Mouse (Mus musculus): Measurements from ENCODE around the gene Ganc.

Ganc gene

DNA sequence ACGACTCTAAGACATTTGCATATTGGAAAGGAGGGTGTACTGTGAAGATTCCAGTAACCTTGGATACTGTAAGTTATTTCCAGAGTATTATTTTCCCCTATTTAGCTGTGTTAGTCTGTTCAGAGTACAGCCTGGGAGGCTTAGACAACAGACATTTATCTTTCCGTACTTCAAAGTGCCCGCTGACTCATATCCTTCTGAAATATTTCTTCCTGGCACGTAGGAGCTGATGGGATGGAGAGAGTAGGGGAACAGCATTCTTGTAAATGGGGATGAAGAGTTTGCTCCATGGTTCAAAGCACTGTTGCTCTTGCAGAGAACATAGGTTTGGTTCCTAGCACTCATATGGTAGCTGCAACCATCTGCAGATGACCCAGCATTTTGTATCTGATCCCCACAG, 48.9 kb downstream of the Ganc start:
- no peak for DNase-seq

DNA sequence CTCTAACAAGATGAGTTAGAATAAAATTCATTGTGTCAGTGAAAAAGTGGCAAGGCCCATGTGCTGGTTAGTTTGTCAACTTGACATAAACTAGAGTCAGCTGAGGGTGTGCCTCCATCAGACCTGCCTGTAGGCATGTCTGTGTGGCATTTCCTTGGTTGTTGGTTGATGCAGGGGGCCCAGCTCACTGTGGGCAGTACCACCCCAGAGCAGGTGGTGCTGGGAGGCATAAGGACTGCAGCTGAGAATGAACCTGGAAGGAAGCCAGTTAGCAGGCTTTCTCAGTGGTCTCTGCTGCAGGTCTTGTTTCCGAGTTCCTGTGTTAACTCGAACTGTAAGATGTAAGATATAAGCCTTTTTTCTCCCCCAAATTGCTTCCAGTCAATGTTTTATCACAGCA, 51.3 kb downstream of the Ganc start:
- DNase-seq: no peak

GRCm38 (mm10) chr2:120455719-120456118, 52.0 kb downstream of the Ganc start, which contains the start of gene Capn3:
Gene Capn3, plus strand, starts transcription at chr2:120456019.
- no peak for DNase-seq

- no peak for DNase-seq
These were observed 56.5 kb downstream of the Ganc start for GRCm38 (mm10) chr2:120460216-120460615.

GRCm38 (mm10) chr2:120463328-120463727, 59.6 kb downstream of the Ganc start:
- no peak for DNase-seq

- DNase-seq: no peak
These were observed 60.4 kb downstream of the Ganc start for GRCm38 (mm10) chr2:120464091-120464490.

DNA sequence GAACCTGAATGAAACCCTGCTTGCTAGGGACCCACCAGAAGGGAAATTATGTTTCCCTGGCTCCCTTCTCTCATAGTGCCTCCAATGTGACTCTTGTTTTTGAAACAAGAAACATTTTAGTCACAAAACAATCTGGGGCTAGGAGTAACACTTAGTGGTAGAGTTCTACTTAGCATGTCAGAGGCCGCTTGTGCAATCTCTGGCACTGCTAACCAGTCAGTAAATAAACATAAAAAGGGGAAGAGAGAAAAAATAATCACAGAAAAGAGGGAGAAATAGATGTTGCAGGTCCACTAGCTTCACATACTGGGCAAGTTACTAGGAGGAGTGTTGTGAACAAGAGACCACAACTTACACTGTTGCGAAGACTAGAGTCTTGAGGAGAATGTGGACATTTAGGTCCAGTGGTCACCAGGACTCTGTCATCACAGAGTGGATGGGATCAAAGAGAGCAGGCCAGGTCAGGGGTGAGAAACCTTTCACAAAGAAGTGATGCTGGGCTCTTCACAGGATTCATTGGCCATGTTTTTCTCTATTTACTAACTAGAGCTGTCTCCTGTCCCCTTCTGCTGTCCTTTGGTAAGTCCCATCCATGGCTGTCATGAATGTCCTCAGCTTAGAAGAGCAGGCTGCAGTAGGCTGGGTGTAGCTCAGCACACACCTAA, 61.2 kb downstream of the Ganc start:
- no peak for DNase-seq

GRCm38 (mm10) chr2:120465397-120465785, 61.7 kb downstream of the Ganc start:
- no peak for DNase-seq

GRCm38 (mm10) chr2:120468011-120468410, 64.3 kb downstream of the Ganc start:
- no peak for DNase-seq

- DNase-seq: no peak
These were observed 65.5 kb downstream of the Ganc start for GRCm38 (mm10) chr2:120469220-120469619.

GRCm38 (mm10) chr2:120469715-120470114, 66.0 kb downstream of the Ganc start:
- DNase-seq: no peak

GRCm38 (mm10) chr2:120470856-120471255, 67.2 kb downstream of the Ganc start:
- DNase-seq: no peak

DNA sequence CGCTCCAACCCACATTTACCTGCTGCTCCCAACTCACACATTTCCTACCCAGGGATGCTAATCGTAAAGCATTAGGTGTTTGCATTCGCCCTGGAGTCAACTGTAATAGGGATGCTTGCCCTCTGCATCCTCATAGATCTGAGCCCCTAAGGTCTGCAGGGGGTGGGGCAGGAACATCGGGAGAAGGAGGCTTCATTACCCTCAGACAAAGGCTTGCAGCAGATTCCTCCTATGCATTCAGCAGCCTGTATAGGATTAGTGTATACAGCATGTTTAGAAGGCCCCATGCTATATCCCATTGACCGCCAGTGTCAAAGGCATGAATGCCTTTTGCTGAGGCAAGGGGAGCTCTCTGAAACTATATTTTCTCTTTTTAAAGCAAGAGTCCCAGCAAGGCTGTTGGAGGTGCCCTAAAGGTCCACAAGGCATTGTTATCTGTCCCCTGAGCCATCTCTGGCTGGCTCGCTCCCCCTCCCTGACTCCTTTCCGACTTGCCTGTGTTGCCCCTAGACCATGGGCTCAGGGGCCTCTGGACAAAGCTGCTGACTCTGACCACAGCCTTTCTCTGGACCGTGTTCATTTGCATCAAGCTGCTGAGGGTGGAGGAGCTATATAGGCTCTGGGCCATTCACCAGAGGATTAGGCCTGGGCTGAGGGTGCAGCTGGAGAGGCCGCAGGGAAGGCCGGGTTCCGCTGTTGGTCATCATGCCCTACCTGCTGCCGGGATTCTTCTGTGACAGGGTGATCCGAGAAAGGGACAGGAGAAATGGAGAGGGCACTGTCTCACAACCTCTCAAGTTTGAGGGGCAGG, 72.8 kb downstream of the Ganc start:
- DNase-seq: no peak

DNA sequence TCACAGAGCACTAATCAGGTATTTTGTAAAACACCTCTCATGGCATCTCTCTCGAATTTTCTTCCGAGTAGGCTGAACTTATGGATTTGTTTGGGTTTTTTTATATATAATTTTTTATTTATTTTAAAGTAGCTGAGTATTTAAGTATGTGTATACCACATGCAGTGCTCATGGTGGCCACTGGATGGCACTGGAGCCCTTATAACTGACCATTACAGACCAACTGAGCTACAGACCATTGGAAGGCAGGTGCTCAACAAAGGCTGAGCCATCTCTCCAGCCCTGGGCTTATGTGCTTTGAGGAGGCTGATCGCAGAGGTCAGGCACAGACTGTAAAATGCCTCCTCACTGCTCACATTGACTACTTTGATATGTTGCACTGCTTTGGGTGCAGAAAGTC, 74.9 kb downstream of the Ganc start:
- DNase-seq: peak; percentile 86

DNA sequence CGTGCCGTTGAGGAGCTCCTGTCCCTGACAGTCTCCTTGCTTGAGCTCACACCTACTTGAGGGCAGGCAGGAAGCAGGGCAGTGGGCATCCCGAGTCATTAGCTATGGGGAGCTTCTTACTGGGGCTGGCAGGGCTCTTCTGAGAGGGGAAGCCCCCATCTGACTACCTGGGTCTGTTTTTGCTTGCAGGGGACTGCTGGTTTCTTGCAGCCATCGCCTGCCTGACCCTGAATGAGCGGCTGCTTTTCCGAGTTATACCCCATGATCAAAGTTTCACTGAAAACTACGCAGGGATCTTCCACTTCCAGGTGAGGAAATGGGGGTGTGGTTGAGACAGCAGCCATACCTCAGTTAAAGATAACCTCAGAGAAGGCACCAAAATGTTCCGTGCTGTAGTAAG, 78.2 kb downstream of the Ganc start:
- no peak for DNase-seq

DNA sequence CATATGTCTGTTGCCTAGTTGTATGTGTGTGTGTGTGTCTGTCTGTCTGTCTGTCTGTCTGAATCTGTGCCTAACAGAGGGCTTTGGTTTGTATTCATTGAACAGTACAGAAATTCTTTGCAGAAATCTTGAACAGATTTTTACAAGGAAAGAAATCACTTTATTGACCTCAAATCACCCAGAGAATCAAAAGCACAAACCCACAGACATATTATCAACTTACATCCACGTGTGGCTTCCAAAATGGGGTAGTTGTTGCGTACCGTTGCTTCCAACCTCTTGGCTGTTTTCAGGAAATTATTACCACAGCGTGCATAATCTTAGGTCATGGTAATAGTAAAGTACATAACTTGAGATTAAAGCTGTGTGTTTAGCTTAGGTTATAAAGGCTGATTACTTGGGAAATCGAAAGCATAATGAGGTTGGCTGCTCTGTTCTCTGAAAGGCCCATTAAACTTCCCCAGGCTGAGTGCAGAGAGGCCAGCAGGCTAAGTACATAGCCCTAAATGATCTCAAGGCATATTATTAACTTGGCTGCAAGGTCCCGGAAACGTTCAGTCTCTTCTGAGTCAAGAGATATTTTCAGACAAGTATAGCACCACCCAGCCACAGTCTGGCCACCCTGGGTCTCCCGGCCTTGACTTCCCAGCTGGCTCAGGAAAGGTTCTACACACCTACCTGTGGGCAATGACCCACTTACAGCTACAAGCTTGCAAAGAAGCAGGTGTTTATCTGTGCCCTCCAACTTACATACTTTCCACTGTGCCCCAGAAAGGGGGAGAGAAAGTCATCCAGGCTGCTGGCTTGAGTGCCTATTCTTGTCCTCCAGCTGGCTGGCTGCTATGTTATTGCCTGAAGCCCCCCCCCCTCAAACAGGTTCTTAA, 79.1 kb downstream of the Ganc start:
- DNase-seq: peak; percentile 27

- no peak for DNase-seq
These were observed 80.5 kb downstream of the Ganc start for GRCm38 (mm10) chr2:120484241-120484640.

DNA sequence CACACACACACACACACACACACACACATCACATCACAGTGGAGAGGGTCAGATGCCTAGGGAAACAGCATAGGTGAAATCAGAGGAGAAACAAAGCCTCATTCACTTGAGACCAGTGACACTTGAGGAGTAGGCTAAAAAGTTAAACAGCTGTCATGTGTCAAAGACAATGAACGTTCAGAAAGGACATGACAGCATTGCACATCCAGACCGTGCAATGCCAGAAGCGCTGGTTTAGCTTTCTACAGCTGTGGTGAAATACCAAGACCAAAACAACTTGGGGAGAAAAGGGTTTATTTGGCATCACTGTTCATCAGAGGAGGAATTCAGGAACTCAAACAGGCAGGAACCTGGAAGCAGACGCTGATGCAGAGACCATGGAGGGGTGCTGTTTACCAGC, 89.6 kb downstream of the Ganc start:
- no peak for DNase-seq

DNA sequence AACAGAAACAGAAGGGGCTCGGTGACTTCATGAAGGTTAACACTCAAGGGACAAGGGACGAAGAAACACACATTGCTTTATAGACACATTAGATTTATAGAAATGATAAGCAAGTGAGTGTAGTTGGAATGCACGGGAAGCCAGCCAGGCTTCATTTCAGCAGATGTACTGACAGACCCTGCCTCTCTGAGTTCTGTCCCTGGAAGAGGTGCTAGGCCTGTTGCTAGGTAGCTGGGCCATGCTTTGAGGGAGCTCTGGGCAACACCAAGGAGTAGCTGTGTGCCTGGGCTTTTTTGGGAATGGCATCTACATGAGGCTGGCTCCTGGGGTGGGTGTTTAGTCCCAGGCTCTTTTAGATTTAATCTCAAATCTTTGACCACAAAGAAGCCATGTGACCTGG, 92.8 kb downstream of the Ganc start:
- DNase-seq: no peak

DNA sequence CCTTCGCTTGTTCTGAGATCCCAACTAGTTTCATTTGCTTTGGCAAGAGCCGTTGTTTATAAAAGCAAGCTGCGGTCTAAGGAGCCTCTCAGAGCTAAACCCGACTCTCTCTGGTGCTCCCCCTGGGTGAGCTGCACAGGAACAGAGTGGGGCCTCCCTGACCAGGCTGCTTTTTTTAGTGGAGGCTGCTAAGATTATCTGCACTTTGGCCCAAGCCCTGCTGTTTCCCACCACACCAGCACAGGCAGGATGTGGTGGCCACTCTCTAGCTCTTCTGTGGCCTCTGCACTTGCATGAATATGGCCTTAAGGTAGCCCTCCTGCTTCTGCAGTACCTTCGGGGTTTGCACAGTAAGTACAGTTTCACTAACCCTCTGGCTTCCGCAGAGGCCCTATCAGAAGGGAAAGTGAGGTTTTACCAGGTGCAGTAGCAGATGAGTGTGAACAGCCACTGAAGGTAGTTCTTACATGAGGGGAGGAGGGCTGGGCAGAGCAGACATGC, 96.3 kb downstream of the Ganc start:
- DNase-seq: no peak

- DNase-seq: no peak
These were observed 97.6 kb downstream of the Ganc start for GRCm38 (mm10) chr2:120501136-120501918.

DNA sequence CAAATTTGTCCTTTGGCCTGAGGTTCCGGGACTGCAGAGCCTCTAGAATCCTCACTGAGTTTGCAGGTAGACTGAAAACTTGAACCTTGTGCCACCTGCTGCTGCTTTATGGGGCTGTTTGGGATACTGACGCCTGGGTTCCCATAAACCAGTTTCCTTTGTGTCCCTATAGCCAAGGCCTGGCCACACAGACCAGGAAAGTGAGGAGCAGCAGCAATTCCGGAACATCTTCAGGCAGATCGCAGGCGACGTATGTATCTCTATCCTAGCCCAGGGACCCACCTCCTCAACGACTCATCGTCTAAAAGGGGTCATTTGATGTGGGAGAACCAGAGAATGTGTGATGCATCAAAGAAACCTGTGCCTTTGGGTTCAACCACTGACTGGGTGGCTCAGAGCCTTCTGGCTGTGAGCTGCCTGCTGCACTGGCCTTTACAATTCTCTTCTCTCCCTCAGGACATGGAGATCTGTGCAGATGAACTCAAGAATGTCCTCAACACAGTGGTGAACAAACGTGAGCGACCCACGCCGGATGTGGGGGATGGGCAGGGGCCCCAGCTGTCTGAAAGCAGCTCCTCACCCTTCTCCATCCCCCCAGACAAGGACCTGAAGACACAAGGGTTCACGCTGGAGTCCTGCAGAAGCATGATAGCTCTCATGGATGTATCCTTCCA, 98.4 kb downstream of the Ganc start:
- DNase-seq: no peak

All from kidney, adult 18-20 months (tissue).